Mouse (Mus musculus) neural tube, embryonic 11.5 days (tissue): Measurements from ENCODE around the gene Aspscr1. TPM values are rescaled to one million over a fixed set of nuclear protein-coding genes. Genes with fewer than 3 reads are reported as not detected.

Source experiments
- ATAC-seq: fragments of 200-750 bp; cut with Nextera tagmentation; 2 replicates; pipeline ENCODE4 v1.8.0; 2017; ENCODE audit warnings: moderate number of reproducible peaks, mild to moderate bottlenecking, moderate TSS enrichment, moderate library complexity; ENCODE audit not compliant: insufficient read depth, low FRiP score, low TSS enrichment
- DNase-seq: peaks from one replicate; pipeline ENCODE4 v3.0.0-alpha.2; 2015; ENCODE audit warnings: low spot score
- H3K27ac ChIP-seq: fragments of 300-500 bp; sonication (generic); 2 replicates; pipeline ENCODE4 v1.5.1; 2014; ENCODE audit warnings: low read depth, mild to moderate bottlenecking, low read length
- H3K27me3 ChIP-seq: fragments of 300-500 bp; sonication (generic); 2 replicates; pipeline ENCODE4 v1.6.1; 2014; ENCODE audit warnings: mild to moderate bottlenecking, low read length, mixed read lengths; ENCODE audit not compliant: control insufficient read depth, insufficient read depth
- H3K36me3 ChIP-seq: fragments of 300-500 bp; sonication (generic); 2 replicates; pipeline ENCODE4 v1.6.1; 2014; ENCODE audit warnings: mild to moderate bottlenecking, low read length, moderate library complexity, mixed read lengths; ENCODE audit not compliant: control insufficient read depth, insufficient read depth
- H3K4me1 ChIP-seq: fragments of 300-500 bp; sonication (generic); 2 replicates; pipeline ENCODE4 v1.6.1; 2014; ENCODE audit warnings: low read length, mixed read lengths; ENCODE audit not compliant: control insufficient read depth, insufficient read depth
- H3K4me2 ChIP-seq: fragments of 300-500 bp; sonication (generic); 2 replicates; pipeline ENCODE4 v1.6.1; 2014; ENCODE audit warnings: low read depth, mild to moderate bottlenecking, moderate library complexity
- H3K4me3 ChIP-seq: fragments of 300-500 bp; sonication (generic); 2 replicates; pipeline ENCODE4 v1.5.1; 2014; ENCODE audit warnings: low read depth, low read length
- H3K9ac ChIP-seq: fragments of 300-500 bp; sonication (generic); 2 replicates; pipeline ENCODE4 v1.6.1; 2014; ENCODE audit warnings: mild to moderate bottlenecking, low read length
- H3K9me3 ChIP-seq: fragments of 300-500 bp; sonication (generic); 2 replicates; pipeline ENCODE4 v1.6.1; 2016; ENCODE audit warnings: low read length; ENCODE audit not compliant: control insufficient read depth
- WGBS: fragments of 180-500 bp; shearing (Covaris S2); extraction: QIAGEN DNeasy Blood & Tissue Kit; methylation state at CpG from one replicate; pipeline ENCODE4 v1.1.7; 2014; 5-methylcytosine and 5-hydroxymethylcytosine counted together
- polyA plus RNA-seq: library from polyadenylated mRNA; unstranded; fragments of >200 nt; fragmentation: Nextera tagmentation; extraction: Ambion mirVana; gene quantifications from 2 replicates; pipeline ENCODE4 v1.2.1, GENCODE M21; 2014

Aspscr1 gene
- polyA plus RNA-seq, 1 experiment from 2014 or later: 136 TPM

- DNase-seq (peak; percentile 74), ATAC-seq (peak; percentile 57)
- H3K4me2 ChIP-seq: peak overlapping the region; percentile 88
- peak overlapping the region; percentile 41 for H3K9ac ChIP-seq
- no peaks in the 10 kb centered on the region for H3K9me3 ChIP-seq
- WGBS: under 1% methylated on average over 38 of the region's 38 CpGs
- H3K27ac ChIP-seq: peak overlapping the region; percentile 3; the same call in 1 of the 2 replicates
- H3K36me3 ChIP-seq: peaks cover 6% of the 10 kb centered on the region
- peaks cover 12% of the 10 kb centered on the region for H3K4me1 ChIP-seq
- no peaks in the 10 kb centered on the region for H3K27me3 ChIP-seq
- H3K4me3 ChIP-seq: peak overlapping the region; percentile 65
Observed at GRCm38 (mm10) chr11:120712771-120713568, 40.2 kb downstream of the Aspscr1 start.

GRCm38 (mm10) chr11:120713580-120714518 is 41.1 kb downstream of the Aspscr1 start, which contains the start of the genes Cenpx and Lrrc45:
Gene Cenpx (minus strand): TSS chr11:120713738.
Gene Lrrc45 (plus strand): TSS chr11:120713925.
- no peaks in the 10 kb centered on the region for H3K27me3 ChIP-seq
- peak within 1 kb of the TSS; percentile 3; the same call in 1 of the 2 replicates for H3K27ac ChIP-seq
- H3K9ac ChIP-seq: peak within 1 kb of the TSS; percentile 62
- H3K9me3 ChIP-seq: no peaks in the 10 kb centered on the region
- H3K36me3 ChIP-seq: peaks cover 6% of the 10 kb centered on the region
- H3K4me1 ChIP-seq: peaks cover 12% of the 10 kb centered on the region
- peak within 1 kb of the TSS; percentile 96 for H3K4me2 ChIP-seq
- 2% methylated on average over 53 of the region's 53 CpGs for WGBS
- peak; percentile 94 for ATAC-seq
- H3K4me3 ChIP-seq: peak within 1 kb of the TSS; percentile 65
- peak; percentile 97 for DNase-seq

- ATAC-seq (no peak), DNase-seq (no peak)
- Histone ChIP-seq H3K27ac (no peak overlapping the region), H3K27me3 (no peaks in the 10 kb centered on the region), H3K4me3 (peak overlapping the region; percentile 65), H3K9ac (peak overlapping the region; percentile 62), H3K36me3 (peaks cover 6% of the 10 kb centered on the region), H3K9me3 (no peaks in the 10 kb centered on the region), H3K4me2 (peak overlapping the region; percentile 96), H3K4me1 (peaks cover 12% of the 10 kb centered on the region)
- WGBS: 60% methylated on average over 10 of the region's 10 CpGs
Observed at GRCm38 (mm10) chr11:120714546-120714945, 41.8 kb downstream of the Aspscr1 start.

- DNase-seq: no peak
- Histone ChIP-seq H3K36me3 (peaks cover 6% of the 10 kb centered on the region), H3K9me3 (no peaks in the 10 kb centered on the region), H3K4me2 (no peak overlapping the region), H3K4me1 (peaks cover 12% of the 10 kb centered on the region), H3K27me3 (no peaks in the 10 kb centered on the region), H3K4me3 (no peak overlapping the region), H3K27ac (no peak overlapping the region), H3K9ac (no peak overlapping the region)
- ATAC-seq: no peak
- WGBS: 90% methylated on average over 9 of the region's 9 CpGs
Observed at GRCm38 (mm10) chr11:120715131-120715530, 42.4 kb downstream of the Aspscr1 start.

GRCm38 (mm10) chr11:120719242-120719641 is 46.5 kb downstream of the Aspscr1 start:
- peaks cover 21% of the 10 kb centered on the region for H3K4me1 ChIP-seq
- 91% methylated on average over 9 of the region's 9 CpGs for WGBS
- peaks cover 6% of the 10 kb centered on the region for H3K36me3 ChIP-seq
- DNase-seq (no peak), ATAC-seq (no peak)
- no peak overlapping the region for H3K4me3 ChIP-seq
- H3K27ac ChIP-seq: no peak overlapping the region
- peaks cover 13% of the 10 kb centered on the region for H3K27me3 ChIP-seq
- H3K9ac ChIP-seq: no peak overlapping the region
- H3K4me2 ChIP-seq: no peak overlapping the region
- no peaks in the 10 kb centered on the region for H3K9me3 ChIP-seq

- Histone ChIP-seq H3K27me3 (peaks cover 13% of the 10 kb centered on the region), H3K4me1 (peaks cover 14% of the 10 kb centered on the region), H3K4me2 (no peak overlapping the region), H3K9me3 (no peaks in the 10 kb centered on the region), H3K4me3 (no peak overlapping the region), H3K36me3 (peaks cover 6% of the 10 kb centered on the region), H3K9ac (no peak overlapping the region), H3K27ac (no peak overlapping the region)
- 89% methylated on average over 13 of the region's 13 CpGs for WGBS
- ATAC-seq: no peak
- DNase-seq: no peak
Observed at GRCm38 (mm10) chr11:120719841-120720376, 47.1 kb downstream of the Aspscr1 start.

- Histone ChIP-seq H3K27me3 (peaks cover 13% of the 10 kb centered on the region), H3K4me2 (peak overlapping the region; percentile 99), H3K9me3 (no peaks in the 10 kb centered on the region), H3K36me3 (peaks cover 6% of the 10 kb centered on the region), H3K4me1 (peaks cover 14% of the 10 kb centered on the region), H3K27ac (no peak overlapping the region), H3K4me3 (peak overlapping the region; percentile 60), H3K9ac (peak overlapping the region; percentile 82)
- WGBS: 11% methylated on average over 17 of the region's 17 CpGs
- ATAC-seq: 0 out of 2 replicates have a peak, but pooled peaks have one; percentile 5
- peak; percentile 92 for DNase-seq
Observed at GRCm38 (mm10) chr11:120720450-120720849, 47.7 kb downstream of the Aspscr1 start.
